Mouse (Mus musculus): ENCODE measurements around the gene Sec63. TPM values are rescaled to one million over a fixed set of nuclear protein-coding genes. Genes with fewer than 3 reads are reported as not detected.

The Sec63 gene
- total RNA-seq, 2 experiments from 2014 or later = 32.0 to 36.6 TPM

- intact Hi-C loops (cut with DNase I) = no loop called here
- DNase-seq (ENCODE audit: extremely low spot score in 1 of 2, low spot score in 2 of 2) = no peak
These were observed 39.6 kb downstream of the Sec63 start for GRCm38 (mm10) chr10:42800922-42801321.

- intact Hi-C loops (cut with DNase I) = no loop called here
- DNase-seq (ENCODE audit: extremely low spot score in 1 of 2, low spot score in 2 of 2) = no peak
These were observed 64.6 kb downstream of the Sec63 start for GRCm38 (mm10) chr10:42825923-42826322.

- intact Hi-C loops (cut with DNase I) = no loop called here
- DNase-seq (ENCODE audit: extremely low spot score in 1 of 2, low spot score in 2 of 2) = no peak
These were observed 65.9 kb downstream of the Sec63 start for GRCm38 (mm10) chr10:42827155-42827554.

GRCm38 (mm10) chr10:42830007-42830406 lies 68.7 kb downstream of the Sec63 start:
- DNase-seq (ENCODE audit: extremely low spot score in 1 of 2, low spot score in 2 of 2) = no peak
- intact Hi-C loops (cut with DNase I) = no loop called here

- intact Hi-C loops (cut with DNase I) = no loop called here
- no peak for DNase-seq (ENCODE audit: extremely low spot score in 1 of 2, low spot score in 2 of 2)
These were observed 69.1 kb downstream of the Sec63 start for GRCm38 (mm10) chr10:42830409-42830808.

- intact Hi-C loops (cut with DNase I) = no loop called here
- no peak for DNase-seq (ENCODE audit: extremely low spot score in 1 of 2, low spot score in 2 of 2)
These were observed 71.4 kb downstream of the Sec63 start for GRCm38 (mm10) chr10:42832677-42833076.

- intact Hi-C loops (cut with DNase I) = no loop called here
- DNase-seq (ENCODE audit: extremely low spot score in 1 of 2, low spot score in 2 of 2) = peak in 1 of 2 experiments; percentile 30
These were observed 72.8 kb downstream of the Sec63 start for GRCm38 (mm10) chr10:42833871-42834727.

- intact Hi-C loops (cut with DNase I) = no loop called here
- no peak for DNase-seq (ENCODE audit: extremely low spot score in 1 of 2, low spot score in 2 of 2)
These were observed 76.8 kb downstream of the Sec63 start for GRCm38 (mm10) chr10:42838106-42838505.

GRCm38 (mm10) chr10:42838736-42839135 lies 77.4 kb downstream of the Sec63 start:
- intact Hi-C loops (cut with DNase I) = no loop called here
- no peak for DNase-seq (ENCODE audit: extremely low spot score in 1 of 2, low spot score in 2 of 2)

- DNase-seq (ENCODE audit: extremely low spot score in 1 of 2, low spot score in 2 of 2) = no peak
- intact Hi-C loops (cut with DNase I) = no loop called here
These were observed 78.7 kb downstream of the Sec63 start for GRCm38 (mm10) chr10:42840036-42840435.

GRCm38 (mm10) chr10:42841531-42842195 lies 80.4 kb downstream of the Sec63 start:
- no peak for DNase-seq (ENCODE audit: extremely low spot score in 1 of 2, low spot score in 2 of 2)
- intact Hi-C loops (cut with DNase I) = loop anchor here (2.0 kb wide), 1 partner anchor 101 kb away; no protein-coding TSS in a partner anchor

GRCm38 (mm10) chr10:42842358-42842757 lies 81.1 kb downstream of the Sec63 start:
- intact Hi-C loops (cut with DNase I) = loop anchor here (2.0 kb wide), 1 partner anchor 100 kb away; no protein-coding TSS in a partner anchor
- peak in 1 of 2 experiments; percentile 84 for DNase-seq (ENCODE audit: extremely low spot score in 1 of 2, low spot score in 2 of 2)

GRCm38 (mm10) chr10:42843416-42843815 lies 82.1 kb downstream of the Sec63 start:
- intact Hi-C loops (cut with DNase I) = loop anchor here (2.0 kb wide), 1 partner anchor 99 kb away; no protein-coding TSS in a partner anchor
- peak in 1 of 2 experiments; percentile 40 for DNase-seq (ENCODE audit: extremely low spot score in 1 of 2, low spot score in 2 of 2)

- peak in 1 of 2 experiments; percentile 12 for DNase-seq (ENCODE audit: extremely low spot score in 1 of 2, low spot score in 2 of 2)
- intact Hi-C loops (cut with DNase I) = no loop called here
These were observed 84.2 kb downstream of the Sec63 start for GRCm38 (mm10) chr10:42845480-42845879.

- DNase-seq (ENCODE audit: extremely low spot score in 1 of 2, low spot score in 2 of 2) = peak in 1 of 2 experiments; percentile 17
- intact Hi-C loops (cut with DNase I) = no loop called here
These were observed 87.1 kb downstream of the Sec63 start for GRCm38 (mm10) chr10:42848179-42849080.

GRCm38 (mm10) chr10:42849081-42849400 lies 87.7 kb downstream of the Sec63 start:
- intact Hi-C loops (cut with DNase I) = no loop called here
- DNase-seq (ENCODE audit: extremely low spot score in 1 of 2, low spot score in 2 of 2) = no peak

- DNase-seq (ENCODE audit: extremely low spot score in 1 of 2, low spot score in 2 of 2) = no peak
- intact Hi-C loops (cut with DNase I) = no loop called here
These were observed 93.5 kb downstream of the Sec63 start for GRCm38 (mm10) chr10:42854838-42855237.

GRCm38 (mm10) chr10:42855250-42855649 lies 94.0 kb downstream of the Sec63 start:
- peak in 1 of 2 experiments; percentile 71 for DNase-seq (ENCODE audit: extremely low spot score in 1 of 2, low spot score in 2 of 2)
- intact Hi-C loops (cut with DNase I) = no loop called here

GRCm38 (mm10) chr10:42856574-42856973 lies 95.3 kb downstream of the Sec63 start:
- no peak for DNase-seq (ENCODE audit: extremely low spot score in 1 of 2, low spot score in 2 of 2)
- intact Hi-C loops (cut with DNase I) = no loop called here
